Mouse (Mus musculus) cerebellum, postnatal 14 days (tissue): ENCODE results near the gene Slc16a11.

Experiments
- DNase-seq, 2 experiments: peaks; one replicate each; pipeline ENCODE4 v3.0.0; 2021; ENCODE audit warnings: mixed read lengths in 2 of 2

Slc16a11 gene

DNA sequence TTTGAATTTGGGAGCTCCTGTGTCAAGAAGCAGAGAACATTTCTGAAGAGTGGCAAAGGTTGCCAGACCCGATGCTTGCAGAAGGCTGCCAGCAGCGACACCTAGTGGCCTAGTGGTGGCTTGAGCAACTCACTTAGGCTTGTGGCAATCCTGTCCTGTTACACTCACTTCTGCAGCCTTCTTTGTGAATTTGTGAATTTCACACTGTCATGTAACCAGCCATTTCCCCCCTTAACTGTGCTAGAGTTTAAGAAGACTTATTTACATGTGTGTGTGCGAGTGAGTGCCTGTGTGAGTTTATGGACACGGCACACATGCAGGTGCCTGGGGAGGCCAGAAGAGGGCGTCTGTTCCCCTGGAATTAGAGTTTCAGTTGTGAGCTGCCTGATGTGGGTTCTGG is 10.9 kb upstream of the Slc16a11 start:
- DNase-seq = peak; percentile 93 to 96

DNA sequence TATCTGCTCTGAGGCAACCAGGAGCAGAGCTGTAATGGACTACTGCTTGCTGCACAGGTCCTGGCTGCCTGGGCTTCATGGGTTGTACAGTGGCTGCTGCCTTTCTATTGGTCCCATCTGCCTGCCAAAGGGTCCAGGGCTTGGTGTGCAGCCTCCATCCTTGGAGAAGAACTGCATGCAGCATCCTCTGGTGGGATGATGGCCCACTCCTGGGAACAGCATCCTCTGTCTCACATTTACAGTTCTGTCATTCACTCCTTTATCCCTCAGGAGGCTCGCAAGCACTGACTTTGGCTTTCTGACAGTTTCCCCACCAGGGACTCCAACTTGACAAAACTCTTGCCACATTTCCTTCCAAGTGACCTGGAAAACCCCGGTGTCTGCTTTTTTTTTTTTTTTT is 5.8 kb upstream of the Slc16a11 start:
- no peak for DNase-seq

DNA sequence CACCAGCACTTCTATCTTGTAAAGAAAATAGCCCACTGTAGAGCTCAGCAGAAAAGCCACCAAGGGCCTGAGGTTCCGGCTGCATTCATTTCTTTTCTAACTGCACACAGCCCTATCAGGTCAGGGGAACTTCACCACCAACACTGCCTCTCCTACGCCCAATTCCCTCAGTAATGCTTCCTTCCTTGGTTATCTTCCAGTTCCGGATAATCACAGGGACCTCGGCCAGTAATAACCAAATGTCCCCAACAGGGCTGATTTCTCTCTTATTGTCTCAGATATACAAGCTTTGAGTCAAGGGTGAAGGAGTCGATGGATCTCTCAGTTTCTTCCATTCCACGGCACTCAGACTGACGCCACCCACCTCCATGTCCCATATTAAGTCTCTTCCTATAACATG is 5.3 kb upstream of the Slc16a11 start:
- DNase-seq = no peak

DNA sequence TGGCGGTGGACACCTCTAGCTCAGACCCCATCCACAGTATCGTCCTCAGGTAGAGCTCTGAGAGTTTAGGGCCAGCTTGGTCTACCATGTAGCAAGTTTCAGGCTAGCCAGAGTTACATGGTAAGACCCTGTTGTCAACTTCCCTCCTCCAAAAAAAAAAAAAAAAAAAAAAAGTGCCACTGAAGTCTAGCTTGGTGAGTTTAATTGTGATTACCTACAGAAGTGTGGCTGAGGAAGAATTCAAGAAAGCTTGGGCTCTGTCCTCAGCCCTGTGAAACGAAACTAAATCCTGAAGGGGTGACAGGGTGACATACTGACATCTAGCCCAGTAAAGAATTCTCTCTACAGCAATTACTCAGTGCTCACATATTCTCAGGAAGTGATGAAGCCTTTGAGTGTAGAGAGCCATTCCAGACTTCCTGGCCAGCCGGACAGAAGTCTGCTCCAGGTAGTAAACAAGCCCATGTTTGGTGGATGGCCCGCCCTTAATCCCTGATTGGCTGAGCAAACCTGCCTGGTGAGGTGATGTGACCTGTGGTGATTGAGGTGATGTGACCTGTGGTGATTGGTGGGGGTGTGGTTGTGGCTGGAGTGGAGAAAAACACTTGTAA is 3.7 kb upstream of the Slc16a11 start:
- DNase-seq = no peak

DNA sequence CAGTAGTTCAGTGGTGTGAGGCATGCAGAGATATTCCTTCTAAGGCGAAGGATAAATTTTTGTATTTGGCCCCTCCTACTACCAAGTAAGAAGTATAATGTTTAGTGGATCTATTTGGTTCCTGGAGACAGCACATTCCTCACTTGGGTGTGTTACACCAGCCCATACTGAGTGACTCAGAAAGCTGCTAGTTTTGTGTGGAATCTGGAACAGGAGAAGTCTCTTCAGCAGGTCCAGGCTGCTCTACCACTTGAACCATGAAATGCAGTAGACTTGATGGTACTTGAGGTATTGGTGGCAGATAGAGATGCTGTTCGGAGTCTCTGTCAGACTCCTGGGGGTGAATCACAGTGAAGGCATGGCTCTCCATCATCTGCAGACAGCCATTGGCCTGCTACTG is 1.9 kb upstream of the Slc16a11 start:
- no peak for DNase-seq

DNA sequence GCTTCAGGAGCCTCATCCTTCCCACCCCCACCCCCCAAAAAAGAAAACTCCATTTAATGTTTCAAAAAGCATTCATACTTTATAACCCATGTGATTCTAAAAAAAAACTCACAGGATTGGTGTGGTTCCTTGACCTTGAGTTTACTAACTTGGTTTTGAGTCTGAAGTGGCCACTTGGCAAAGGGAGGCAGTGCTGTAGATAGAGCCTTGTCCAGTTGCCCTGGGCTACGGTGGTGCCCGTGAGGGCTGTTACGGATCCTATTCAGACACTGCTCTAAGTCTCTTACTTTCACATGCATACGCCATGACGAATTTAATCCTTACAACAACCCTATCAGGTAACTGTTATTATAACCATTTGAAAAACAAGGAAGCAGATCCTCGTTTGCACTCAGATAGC is 580 bp upstream of the Slc16a11 start:
- DNase-seq = no peak

DNA sequence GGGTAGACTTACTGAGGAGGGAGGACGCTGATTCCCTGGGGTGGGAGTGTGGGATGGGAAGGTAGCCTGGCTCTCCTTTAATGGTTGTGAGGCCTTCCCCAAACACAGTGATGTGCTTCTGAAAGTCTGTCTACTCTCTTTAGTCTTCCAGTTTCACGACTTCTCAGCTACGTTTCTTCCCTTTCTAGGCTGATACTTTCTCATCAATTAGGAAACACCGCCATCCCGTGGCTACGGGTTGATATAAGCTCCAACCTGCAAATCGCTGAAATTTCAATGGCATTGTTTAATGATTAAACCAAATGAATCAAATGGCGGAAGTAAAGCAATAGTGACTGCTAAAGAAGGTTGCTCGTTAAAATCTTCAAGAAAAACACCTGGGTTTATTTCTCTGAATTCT is 344 bp downstream of the Slc16a11 start:
- DNase-seq = peak; percentile 88

DNA sequence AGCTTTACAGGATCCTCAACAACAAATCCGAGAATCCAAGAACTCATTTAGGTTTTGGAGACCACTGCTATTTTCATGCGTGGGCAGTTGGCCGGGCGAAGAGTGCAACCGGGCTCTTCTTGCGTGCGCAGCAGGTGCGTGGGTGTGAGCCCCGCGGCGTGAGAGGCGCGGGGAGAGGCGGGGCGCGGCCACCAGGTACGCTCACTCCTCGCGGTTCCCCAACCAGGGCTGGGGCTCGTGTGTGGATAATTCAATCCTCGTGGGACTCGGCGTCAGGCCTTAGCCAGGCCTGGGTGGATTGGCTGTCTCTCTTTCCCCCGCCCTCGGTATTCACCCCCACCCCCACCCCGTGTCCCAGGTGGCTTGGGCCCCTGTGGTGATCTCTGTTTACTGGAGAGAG is 1.2 kb downstream of the Slc16a11 start:
- DNase-seq = peak; percentile 78 to 79

DNA sequence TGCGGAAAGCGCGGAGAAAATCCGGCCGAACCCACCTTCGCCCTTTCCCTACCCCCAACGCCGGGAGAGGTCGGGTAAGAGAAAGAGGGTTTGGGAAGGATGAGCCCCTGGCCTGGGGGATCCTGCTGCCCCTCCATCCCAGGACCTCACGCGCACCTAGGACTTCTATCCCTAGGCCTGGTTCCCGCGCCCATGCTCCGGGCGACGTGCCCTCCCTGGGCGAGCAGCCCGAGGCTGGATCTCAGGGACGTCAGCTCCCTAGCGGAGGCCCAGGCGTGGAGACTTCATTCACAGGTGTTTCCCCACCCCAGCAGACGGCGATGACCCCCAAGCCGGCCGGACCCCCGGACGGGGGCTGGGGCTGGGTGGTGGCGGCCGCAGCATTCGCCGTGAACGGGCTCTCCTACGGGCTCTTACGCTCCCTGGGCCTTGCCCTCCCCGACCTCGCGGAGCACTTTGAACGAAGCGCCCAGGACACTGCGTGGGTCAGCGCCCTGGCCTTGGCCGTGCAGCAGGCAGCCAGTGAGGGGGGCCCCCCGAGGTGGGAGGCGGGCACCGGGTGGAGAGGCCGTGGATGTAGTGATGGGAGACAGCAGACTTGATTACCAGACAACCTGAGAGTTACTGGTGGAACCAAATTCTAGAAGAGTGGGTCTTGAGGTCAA is 1.8 kb downstream of the Slc16a11 start:
- peak; percentile 68 to 72 for DNase-seq

DNA sequence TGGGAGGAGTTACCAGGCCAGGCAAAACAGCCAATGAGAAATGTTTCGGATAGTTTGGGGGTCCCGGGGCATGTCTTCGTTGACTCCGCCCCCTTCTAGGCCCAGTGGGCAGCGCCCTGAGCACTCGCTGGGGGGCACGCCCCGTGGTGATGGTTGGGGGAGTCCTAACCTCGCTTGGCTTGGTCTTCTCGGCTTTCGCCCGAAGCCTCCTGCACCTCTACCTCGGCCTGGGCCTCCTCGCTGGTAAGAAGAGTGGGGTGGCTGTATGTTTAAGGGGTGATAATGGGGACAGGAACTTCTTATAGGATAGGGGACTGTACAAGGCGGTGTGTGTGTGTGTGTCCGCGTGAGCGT is 2.3 kb downstream of the Slc16a11 start:
- DNase-seq = peak in 1 of 2 experiments; percentile 56

DNA sequence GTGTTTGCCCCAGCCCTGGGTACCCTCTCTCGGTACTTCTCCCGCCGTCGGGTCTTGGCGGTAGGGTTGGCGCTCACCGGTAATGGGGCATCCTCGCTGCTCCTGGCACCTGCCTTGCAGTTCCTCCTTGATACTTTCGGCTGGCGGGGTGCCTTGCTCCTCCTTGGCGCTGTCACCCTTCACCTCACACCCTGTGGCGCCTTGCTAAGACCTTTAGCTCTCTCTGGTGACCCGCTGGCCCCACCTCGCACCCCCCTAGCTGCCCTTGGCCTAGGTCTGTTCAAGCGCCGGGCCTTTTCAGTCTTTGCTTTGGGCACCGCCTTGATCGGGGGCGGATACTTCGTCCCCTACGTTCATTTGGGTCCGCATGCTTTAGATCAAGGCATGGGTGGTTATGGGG is 2.7 kb downstream of the Slc16a11 start:
- no peak for DNase-seq

DNA sequence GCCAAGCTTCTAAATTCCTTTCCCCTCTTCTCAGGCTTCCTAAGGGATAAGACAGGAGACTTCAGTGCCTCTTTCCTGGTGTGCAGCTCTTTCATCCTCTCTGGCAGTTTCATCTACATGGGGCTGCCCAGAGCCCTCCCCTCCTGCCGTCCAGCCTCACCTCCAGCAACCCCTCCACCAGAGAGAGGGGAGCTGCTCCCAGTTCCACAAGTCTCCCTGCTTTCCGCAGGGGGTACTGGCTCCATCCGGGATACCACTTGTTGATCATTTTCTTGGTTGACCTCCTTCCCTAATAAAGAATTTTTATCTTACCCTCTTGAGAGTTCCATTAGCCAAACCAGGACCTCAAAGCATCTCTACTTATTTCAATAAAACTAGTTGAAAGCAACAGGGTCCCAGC is 3.6 kb downstream of the Slc16a11 start:
- DNase-seq = no peak

DNA sequence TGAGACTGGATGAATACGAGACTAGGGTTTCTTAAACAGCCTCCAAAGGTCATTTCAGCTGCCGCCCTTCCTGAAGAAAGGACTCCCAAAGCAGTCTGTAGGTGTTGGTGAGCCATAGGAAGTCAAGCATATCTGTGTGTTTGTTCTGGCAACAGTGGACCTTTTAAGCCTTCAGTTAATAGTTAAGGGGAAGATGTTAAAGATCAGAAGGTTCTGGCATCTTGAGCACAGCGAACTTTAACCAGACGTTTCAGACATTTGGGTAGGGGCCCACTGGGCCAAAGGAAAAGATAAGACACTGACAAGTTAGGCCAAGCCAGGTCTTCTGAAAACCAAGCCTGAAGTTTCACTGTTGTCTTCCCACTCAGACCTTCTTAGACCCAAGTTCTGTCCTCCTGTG is 5.5 kb downstream of the Slc16a11 start:
- no peak for DNase-seq

DNA sequence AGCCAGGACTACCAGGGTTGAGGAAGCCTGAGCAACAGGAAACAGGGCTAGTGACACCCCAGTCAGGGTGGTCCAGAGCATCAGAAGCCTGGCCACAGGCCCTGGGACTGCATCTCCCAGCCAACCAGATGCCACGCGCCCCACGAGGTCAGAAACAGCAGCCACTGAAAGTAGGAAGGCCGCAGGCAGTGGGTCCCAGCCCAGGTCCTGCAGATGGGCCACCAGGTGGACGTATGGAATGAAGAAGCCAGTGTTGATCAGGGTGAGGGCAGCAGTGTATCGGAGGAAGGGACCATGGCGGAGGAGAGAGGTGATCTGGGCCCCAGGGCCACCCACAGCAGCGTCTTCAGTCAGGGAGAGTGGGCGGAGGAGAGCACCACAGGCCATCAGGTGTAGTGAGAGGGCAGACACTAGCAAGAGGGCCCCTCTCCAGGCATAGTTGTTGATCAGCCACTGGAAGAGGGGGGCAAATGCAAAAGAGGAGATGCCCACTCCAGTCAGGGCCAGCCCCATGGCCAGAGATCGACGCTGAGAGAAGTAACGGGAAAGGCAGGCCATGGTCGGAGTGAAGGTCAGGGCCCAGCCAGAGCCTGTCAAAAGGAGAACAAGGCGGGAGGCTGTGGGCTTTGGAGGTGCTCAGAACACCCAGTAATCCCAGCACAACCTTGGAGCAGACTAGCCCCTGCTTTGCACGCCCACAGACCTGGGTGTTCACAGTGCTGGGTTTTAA is 6.4 kb downstream of the Slc16a11 start:
- peak in 1 of 2 experiments; percentile 25 for DNase-seq

DNA sequence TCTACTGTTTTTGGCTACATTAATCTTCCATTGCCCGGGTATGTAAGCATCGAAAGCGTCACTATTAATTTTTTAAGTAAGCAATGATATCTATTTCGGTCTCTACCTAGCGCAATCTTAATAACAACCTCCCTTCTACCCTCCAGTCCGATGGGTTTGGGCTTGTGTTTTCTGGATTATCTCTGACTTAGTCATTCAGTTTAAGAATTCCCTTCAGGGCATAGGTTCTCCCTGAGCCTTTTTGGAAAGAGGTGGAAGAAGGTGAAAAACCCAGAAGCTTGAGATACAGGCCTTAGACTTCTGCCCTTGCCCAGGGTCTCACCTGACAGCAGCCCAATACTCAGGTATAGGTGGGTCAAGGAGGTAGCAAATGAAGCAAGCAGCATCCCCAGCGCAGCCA is 7.3 kb downstream of the Slc16a11 start:
- DNase-seq = no peak

DNA sequence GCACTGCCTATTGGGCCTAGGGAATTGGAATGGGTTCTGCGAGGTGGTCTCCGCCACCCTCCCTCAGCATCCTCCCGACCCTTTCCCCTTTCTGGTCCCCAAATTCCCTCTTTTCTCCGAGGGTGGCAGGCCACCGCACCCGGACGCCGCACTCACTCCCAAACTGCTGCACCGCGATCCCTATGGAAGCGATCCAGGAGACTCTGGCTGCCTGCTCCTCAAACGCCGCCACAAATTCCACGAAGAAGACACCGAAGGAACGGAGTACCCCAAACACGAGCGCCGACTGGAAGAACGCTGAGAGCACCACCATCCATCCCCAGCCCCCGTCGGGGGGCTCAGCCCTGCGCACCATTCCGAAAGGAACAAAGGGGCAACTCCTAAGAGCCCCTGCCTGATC is 7.8 kb downstream of the Slc16a11 start:
- peak; percentile 69 to 72 for DNase-seq

DNA sequence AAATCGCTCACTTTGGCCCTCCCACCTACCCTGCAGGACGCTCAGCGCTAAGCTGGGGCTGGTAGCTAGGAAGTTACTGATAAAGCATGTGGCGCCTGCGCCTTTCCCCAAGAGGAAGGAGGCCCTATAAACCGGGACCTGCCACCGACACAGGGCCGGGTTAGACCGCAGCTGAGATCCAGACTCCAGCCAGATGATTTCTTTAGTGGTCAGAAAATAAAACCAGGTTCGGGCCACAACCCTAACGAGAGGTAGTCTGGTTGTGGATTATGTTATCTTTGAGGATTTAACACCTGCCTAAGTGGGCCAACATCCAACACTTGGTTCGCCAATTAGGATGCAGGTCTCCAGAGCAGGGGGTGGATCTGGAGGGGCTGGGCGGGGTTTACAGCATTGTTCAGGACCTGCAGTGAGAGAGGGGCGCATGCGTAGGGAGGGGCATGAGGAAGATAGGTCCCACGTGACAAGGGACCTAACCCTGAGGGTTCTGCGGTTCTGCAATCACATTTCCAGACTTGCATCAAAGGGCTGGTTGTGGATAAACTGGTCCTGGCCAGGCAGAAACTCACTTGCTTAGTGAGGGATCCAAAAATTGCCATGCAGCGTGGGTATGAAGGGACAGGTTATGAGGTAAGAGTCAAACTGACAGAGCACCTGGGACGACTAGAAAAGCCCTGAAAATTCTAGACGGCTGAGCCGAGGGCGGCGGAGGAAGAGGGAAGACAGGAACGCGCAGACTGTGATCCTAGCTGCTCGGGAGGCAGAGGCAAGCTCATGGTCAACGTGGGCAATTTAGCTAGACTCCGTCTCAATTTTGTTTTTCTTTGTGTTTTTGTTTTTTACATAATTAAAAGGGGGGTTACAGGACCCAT is 8.4 kb downstream of the Slc16a11 start, which contains the start of gene Slc16a13:
Gene Slc16a13, minus strand, starts transcription at position 334 of the 872 bp plus-strand sequence.
- peak; percentile 98 to 99 for DNase-seq

DNA sequence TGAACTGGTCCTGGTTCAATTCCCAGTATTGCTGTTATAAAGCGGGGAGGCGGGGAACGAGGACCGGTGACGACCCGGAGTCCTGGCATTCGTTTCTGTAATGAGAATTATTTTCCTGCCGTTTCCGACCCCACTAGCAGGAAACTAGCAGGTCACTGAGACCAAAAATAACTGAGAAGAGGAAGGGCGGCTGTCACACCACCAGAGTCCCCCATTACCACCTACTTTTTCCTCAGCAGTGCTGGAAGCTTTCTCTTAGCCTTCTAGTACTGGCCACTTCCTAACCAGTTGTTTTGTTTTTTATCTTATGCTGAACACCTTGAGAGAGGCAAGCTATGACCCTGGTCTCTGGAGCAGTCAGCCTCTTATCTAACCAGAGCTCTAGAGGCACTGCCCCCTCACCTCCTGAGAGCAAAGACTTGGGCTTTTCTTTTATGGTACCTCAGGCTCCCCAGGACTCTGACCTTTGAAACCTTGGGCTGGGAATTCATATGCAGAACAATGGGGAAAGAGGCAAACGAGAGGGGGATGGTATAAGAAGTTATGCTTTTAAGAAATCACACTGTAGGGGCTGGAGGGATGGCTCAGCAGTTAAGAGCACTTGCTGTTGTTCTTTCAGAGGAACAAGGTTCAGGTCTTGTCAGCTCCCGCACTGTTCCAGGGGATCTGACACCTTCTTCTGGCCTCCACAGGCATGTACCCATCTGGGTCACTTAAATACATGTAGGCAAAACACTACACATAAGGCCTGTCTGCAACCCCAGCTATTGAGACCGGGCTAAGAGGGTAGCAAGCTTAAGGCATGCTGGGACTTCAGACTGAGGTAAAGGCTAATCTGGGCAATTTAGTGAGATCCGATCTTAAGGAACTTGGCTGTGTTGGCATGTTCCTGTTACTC is 9.3 kb downstream of the Slc16a11 start:
- no peak for DNase-seq

DNA sequence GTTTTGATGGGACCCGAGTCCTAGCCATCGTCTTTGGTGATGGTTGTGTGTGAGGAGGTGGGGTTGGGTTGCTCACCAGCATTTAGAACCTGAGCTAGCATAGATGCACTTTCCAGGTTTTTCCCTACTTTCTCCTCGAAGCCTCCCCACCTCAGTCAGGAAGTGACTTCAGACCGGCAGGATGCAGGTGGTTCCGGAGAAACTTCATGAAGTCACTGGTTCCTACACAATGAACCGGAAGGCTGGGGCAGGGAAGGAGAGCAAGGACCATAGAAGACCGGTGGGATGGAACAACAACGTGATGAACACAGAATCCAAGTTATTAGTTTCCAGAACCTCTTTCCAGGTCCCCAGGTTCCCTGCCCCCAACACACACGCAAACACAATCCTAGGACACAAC is 11.2 kb downstream of the Slc16a11 start:
- no peak for DNase-seq

DNA sequence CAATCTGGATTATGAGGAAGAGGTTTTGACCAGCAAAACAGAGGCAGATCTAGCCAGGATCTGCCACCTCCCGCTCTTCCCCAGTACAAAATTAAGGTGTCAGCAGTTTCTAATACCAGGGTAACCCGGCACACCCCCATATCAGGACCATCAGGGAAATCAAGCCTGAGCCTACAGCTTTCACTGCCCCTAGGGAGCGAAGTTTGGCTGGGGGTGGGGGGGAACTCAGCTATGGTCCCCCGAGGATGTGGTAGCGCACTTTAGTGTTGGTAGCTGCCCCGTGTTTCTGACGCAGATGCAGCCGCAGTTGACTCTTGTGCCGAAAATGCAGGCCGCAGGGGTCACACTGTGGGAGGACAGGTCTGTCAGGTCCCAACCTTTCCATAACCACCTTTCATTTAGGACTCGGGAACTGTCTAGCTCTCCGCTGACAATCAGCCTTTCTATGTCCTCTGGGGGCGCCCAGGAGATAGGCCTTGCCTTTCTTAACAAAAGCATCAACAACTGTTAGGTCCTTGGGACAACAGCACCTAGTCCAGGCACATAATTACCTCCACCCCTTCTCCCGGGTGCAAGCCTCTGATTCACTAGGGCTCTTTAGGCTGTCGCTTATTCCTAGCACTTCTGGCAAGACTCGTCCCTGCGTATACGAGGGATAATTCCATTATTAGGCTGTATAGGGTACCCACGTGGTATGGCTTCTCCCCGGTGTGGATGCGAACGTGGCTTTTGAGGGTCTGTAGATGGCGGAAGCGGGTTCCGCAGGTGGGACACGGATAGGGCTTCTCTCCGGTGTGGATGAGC is 13.4 kb downstream of the Slc16a11 start:
- DNase-seq = no peak

DNA sequence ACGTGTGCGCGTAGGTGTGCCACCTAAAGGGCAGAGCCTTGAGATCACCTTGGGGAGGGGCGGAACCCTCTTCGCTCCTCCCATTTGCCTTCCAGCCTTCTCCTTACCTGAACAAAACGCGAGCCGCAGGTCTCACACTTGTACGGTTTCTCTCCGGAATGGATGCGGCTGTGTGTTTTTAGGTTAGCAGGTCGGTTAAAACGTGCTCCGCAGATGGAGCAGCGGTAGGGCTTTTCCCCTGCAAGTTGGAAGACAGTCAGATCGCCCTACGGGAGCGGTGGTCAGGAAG is 14.0 kb downstream of the Slc16a11 start:
- no peak for DNase-seq

DNA sequence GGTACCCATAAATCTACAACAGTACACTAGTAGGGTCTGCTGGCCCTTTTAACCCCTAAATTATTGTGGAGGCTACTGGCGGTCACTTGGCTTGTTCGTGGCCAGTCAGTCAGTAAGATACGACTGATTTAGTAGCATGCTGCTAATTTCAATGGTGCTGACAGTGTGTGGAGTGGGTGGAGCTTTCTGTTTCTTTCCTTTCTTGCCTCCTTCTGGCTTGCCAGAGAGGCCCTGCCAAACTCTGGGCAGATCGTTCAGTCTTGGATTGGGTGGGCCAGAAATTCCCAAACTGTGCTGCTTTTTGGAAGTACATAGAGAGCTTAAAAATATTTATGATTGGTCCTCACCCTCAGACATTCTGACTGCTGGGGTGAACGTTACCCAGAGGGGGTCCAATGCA is 14.6 kb downstream of the Slc16a11 start:
- DNase-seq = no peak
